Mouse (Mus musculus) granulocyte monocyte progenitor cell, adult 5-6 weeks (primary cell): ENCODE results near the gene Epsti1. TPM values are rescaled to one million over a fixed set of nuclear protein-coding genes. Genes with fewer than 3 reads are reported as not detected.

Source experiments
- ATAC-seq: replicated peaks from 2 replicates; pipeline ENCODE4 v1.8.0; 2016; ENCODE audit warnings: mild to moderate bottlenecking, moderate TSS enrichment, inconsistent platforms; ENCODE audit not compliant: poor library complexity, severe bottlenecking
- total RNA-seq, 2 experiments: library from RNA; stranded (forward) in 1 of 2; stranded (reverse) in 1 of 2; fragments of 200-712, 200-1000 nt in 1 of 2; fragments of >200 nt in 1 of 2; fragmentation: Nextera tagmentation in 1 of 2; gene quantifications; 2 replicates each; pipeline ENCODE4 v1.2.3; 2014 to 2017

The Epsti1 gene
- total RNA-seq, 2 experiments from 2014 or later: 6.5 to 19.0 TPM

GRCm38 (mm10) chr14:78004486-78004885, 100.4 kb downstream of the Epsti1 start:
- ATAC-seq: no peak

GRCm38 (mm10) chr14:78008019-78008418, 104.0 kb downstream of the Epsti1 start:
- no peak for ATAC-seq

GRCm38 (mm10) chr14:78011808-78012207, 107.8 kb downstream of the Epsti1 start:
- no peak for ATAC-seq

- ATAC-seq: no peak
Measured at GRCm38 (mm10) chr14:78015540-78016321, 111.7 kb downstream of the Epsti1 start.

- no peak for ATAC-seq
Measured at GRCm38 (mm10) chr14:78016398-78016797, 112.4 kb downstream of the Epsti1 start.

GRCm38 (mm10) chr14:78019935-78020334, 115.9 kb downstream of the Epsti1 start:
- no peak for ATAC-seq

GRCm38 (mm10) chr14:78038876-78039275, 134.8 kb downstream of the Epsti1 start:
- no peak for ATAC-seq

GRCm38 (mm10) chr14:78040643-78041042, 136.6 kb downstream of the Epsti1 start:
- ATAC-seq: no peak

- ATAC-seq: no peak
Measured at GRCm38 (mm10) chr14:78041886-78042526, 138.0 kb downstream of the Epsti1 start.

GRCm38 (mm10) chr14:78043079-78043478, 139.0 kb downstream of the Epsti1 start:
- ATAC-seq: no peak

GRCm38 (mm10) chr14:78048258-78048657, 144.2 kb downstream of the Epsti1 start:
- ATAC-seq: no peak

- ATAC-seq: no peak
Measured at GRCm38 (mm10) chr14:78048674-78049073, 144.6 kb downstream of the Epsti1 start.

Other genes with a start within 250 kb of the Epsti1 start
- gene Dnajc15, start 29.1 kb upstream of the Epsti1 start, total RNA-seq (2014; fragmentation: Nextera tagmentation): 49.6 and 64.2 TPM in 2 replicates
- 64.1 and 102 TPM in 2 replicates for gene Dnajc15, start 29.1 kb upstream of the Epsti1 start, total RNA-seq (2017)
- gene Fam216b, start 184.8 kb downstream of the Epsti1 start, total RNA-seq (2014; fragmentation: Nextera tagmentation): not detected in 2 replicates
- gene Fam216b, start 184.8 kb downstream of the Epsti1 start, total RNA-seq (2017): not detected in 2 replicates